Mouse (Mus musculus): ENCODE data around the gene Mapk1ip1. TPM values are rescaled to one million over a fixed set of nuclear protein-coding genes. Genes with fewer than 3 reads are reported as not detected.

Gene Mapk1ip1
- total and polyA plus RNA-seq, 2 experiments from 2014 or later: 34.1 to 35.1 TPM

- no peaks in the 10 kb centered on the region for H3K9me3 ChIP-seq (ENCODE audit: low read length)
- WGBS: 71% methylated on average over 7 of the region's 7 CpGs
- no peak for DNase-seq
- H3K4me1 ChIP-seq (ENCODE audit: insufficient read depth): peaks cover 30% of the 10 kb centered on the region
- H3K9ac ChIP-seq: no peak overlapping the region
- H3K4me3 ChIP-seq (ENCODE audit: low read depth, low read length): peak overlapping the region; percentile 99; the same call in 1 of the 2 replicates
- H3K36me3 ChIP-seq (ENCODE audit: insufficient read depth): peaks cover 28% of the 10 kb centered on the region
- no peak overlapping the region for H3K27ac ChIP-seq (ENCODE audit: low read depth, low read length)
- H3K4me2 ChIP-seq (ENCODE audit: low read depth): peak overlapping the region; percentile 88
- TF ChIP-seq CTCF (IDR thresholded peaks at IDR 0.05; ENCODE audit: low read depth): no peak
- ATAC-seq: no peak
- H3K27me3 ChIP-seq (ENCODE audit: insufficient read depth, low read length): no peaks in the 10 kb centered on the region
Observed at GRCm38 (mm10) chr7:138848028-138848920, 2.2 kb upstream of the Mapk1ip1 start.

- peak overlapping the region; percentile 23; the same call in 1 of the 2 replicates for H3K27ac ChIP-seq (ENCODE audit: low read depth, low read length)
Observed at GRCm38 (mm10) chr7:138847316-138848027, 1.4 kb upstream of the Mapk1ip1 start.

GRCm38 (mm10) chr7:138846502-138846991 lies 474 bp upstream of the Mapk1ip1 start:
- peaks cover 35% of the 10 kb centered on the region for H3K4me1 ChIP-seq (ENCODE audit: insufficient read depth)
- H3K36me3 ChIP-seq (ENCODE audit: insufficient read depth): peaks cover 16% of the 10 kb centered on the region; the same call in 1 of the 2 replicates
- peak overlapping the region; percentile 93 for H3K9ac ChIP-seq
- DNase-seq (no peak), ATAC-seq (peak; percentile 57)
- 1% methylated on average over 41 of the region's 61 CpGs for WGBS
- peak overlapping the region; percentile 99 for H3K4me3 ChIP-seq (ENCODE audit: low read depth, low read length)
- H3K9me3 ChIP-seq (ENCODE audit: low read length): no peaks in the 10 kb centered on the region
- H3K27me3 ChIP-seq (ENCODE audit: insufficient read depth, low read length): no peaks in the 10 kb centered on the region
- H3K27ac ChIP-seq (ENCODE audit: low read depth, low read length): peak overlapping the region; percentile 98
- peak overlapping the region; percentile 88 for H3K4me2 ChIP-seq (ENCODE audit: low read depth)
- TF ChIP-seq CTCF (IDR thresholded peaks at IDR 0.05; ENCODE audit: low read depth): no peak

More at GRCm38 (mm10) chr7:138847316-138848027, 1.4 kb upstream of the Mapk1ip1 start:
- Histone ChIP-seq H3K4me2 (ENCODE audit: low read depth) (peak overlapping the region; percentile 88), H3K4me3 (ENCODE audit: low read depth, low read length) (peak overlapping the region; percentile 99), H3K9ac (peak overlapping the region; percentile 93), H3K36me3 (ENCODE audit: insufficient read depth) (peaks cover 22% of the 10 kb centered on the region; the same call in 1 of the 2 replicates), H3K4me1 (ENCODE audit: insufficient read depth) (peaks cover 34% of the 10 kb centered on the region), H3K27me3 (ENCODE audit: insufficient read depth, low read length) (no peaks in the 10 kb centered on the region), H3K9me3 (ENCODE audit: low read length) (no peaks in the 10 kb centered on the region)
- DNase-seq (no peak), ATAC-seq (no peak)
- 42% methylated on average over 13 of the region's 13 CpGs for WGBS
- no peak for TF ChIP-seq CTCF (IDR thresholded peaks at IDR 0.05; ENCODE audit: low read depth)

- Histone ChIP-seq H3K4me1 (ENCODE audit: insufficient read depth) (peaks cover 39% of the 10 kb centered on the region), H3K4me2 (ENCODE audit: low read depth) (peak overlapping the region; percentile 88), H3K9me3 (ENCODE audit: low read length) (no peaks in the 10 kb centered on the region), H3K27me3 (ENCODE audit: insufficient read depth, low read length) (no peaks in the 10 kb centered on the region), H3K9ac (peak overlapping the region; percentile 93), H3K27ac (ENCODE audit: low read depth, low read length) (peak overlapping the region; percentile 54), H3K36me3 (ENCODE audit: insufficient read depth) (peaks cover 10% of the 10 kb centered on the region; the same call in 1 of the 2 replicates), H3K4me3 (ENCODE audit: low read depth, low read length) (peak overlapping the region; percentile 99)
- DNase-seq: no peak
- WGBS: 40% methylated on average over 8 of the region's 8 CpGs
- TF ChIP-seq CTCF (IDR thresholded peaks at IDR 0.05; ENCODE audit: low read depth): no peak
- no peak for ATAC-seq
Observed at GRCm38 (mm10) chr7:138845111-138845510, 962 bp downstream of the Mapk1ip1 start.

- peaks cover 37% of the 10 kb centered on the region for H3K4me1 ChIP-seq (ENCODE audit: insufficient read depth)
- ATAC-seq: no peak
- H3K4me2 ChIP-seq (ENCODE audit: low read depth): peak overlapping the region; percentile 88
Observed at GRCm38 (mm10) chr7:138843421-138843820, 2.7 kb downstream of the Mapk1ip1 start.

DNA sequence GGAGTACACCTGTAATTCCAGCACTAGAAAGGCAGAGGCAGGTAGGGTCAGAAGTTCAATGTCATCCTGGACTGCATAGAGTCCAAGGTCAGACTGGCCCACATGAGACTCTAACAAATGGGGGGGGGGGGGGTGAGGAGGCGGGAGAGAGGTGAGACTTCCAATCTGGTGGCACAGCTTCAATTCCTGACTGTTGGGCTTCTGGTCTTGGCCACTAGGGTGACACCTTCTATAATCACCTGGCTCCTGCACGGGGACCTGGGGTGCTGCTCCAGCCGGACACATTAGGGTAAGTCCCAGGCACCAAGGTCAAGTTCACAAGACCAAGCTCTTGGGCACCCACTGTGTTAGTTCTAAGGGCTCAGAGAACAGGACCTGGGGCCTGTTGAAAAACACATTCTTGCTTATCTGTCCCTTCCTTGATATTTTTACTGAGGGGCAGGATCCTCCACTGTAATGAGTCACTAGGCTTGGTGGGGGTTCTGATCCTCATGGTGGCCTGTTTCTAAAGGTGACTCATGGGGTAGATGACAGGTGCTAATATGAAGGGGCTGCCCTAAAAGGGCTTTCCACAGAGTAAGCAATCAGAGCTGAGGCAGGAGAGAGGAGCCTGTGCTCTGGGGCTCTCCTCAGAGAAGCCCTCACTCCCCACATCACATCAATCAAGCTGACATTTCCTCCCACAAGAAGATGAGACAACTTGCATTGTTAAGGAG lies 4.5 kb downstream of the Mapk1ip1 start:
- Histone ChIP-seq H3K27me3 (ENCODE audit: insufficient read depth, low read length) (no peaks in the 10 kb centered on the region), H3K4me1 (ENCODE audit: insufficient read depth) (peaks cover 29% of the 10 kb centered on the region), H3K9ac (no peak overlapping the region), H3K4me2 (ENCODE audit: low read depth) (no peak overlapping the region), H3K4me3 (ENCODE audit: low read depth, low read length) (no peak overlapping the region), H3K36me3 (ENCODE audit: insufficient read depth) (peaks cover 1% of the 10 kb centered on the region; the same call in 1 of the 2 replicates), H3K9me3 (ENCODE audit: low read length) (no peaks in the 10 kb centered on the region), H3K27ac (ENCODE audit: low read depth, low read length) (peak overlapping the region; percentile 66)
- WGBS: 78% methylated on average over 3 of the region's 3 CpGs
- TF ChIP-seq CTCF (IDR thresholded peaks at IDR 0.05; ENCODE audit: low read depth): 0 out of 2 replicates have a peak, but pooled peaks have one; percentile 6
- no peak for DNase-seq
- peak; percentile 12; the same call in 1 of the 2 replicates for ATAC-seq

More at GRCm38 (mm10) chr7:138843421-138843820, 2.7 kb downstream of the Mapk1ip1 start:
- H3K36me3 ChIP-seq (ENCODE audit: insufficient read depth): 0 out of 2 replicates have a peak, but pooled peaks cover 2% of the 10 kb centered on the region
- H3K9me3 ChIP-seq (ENCODE audit: low read length): no peaks in the 10 kb centered on the region
- no peaks in the 10 kb centered on the region for H3K27me3 ChIP-seq (ENCODE audit: insufficient read depth, low read length)
- no peak for TF ChIP-seq CTCF (IDR thresholded peaks at IDR 0.05; ENCODE audit: low read depth)
- H3K27ac ChIP-seq (ENCODE audit: low read depth, low read length): no peak overlapping the region
- H3K4me3 ChIP-seq (ENCODE audit: low read depth, low read length): no peak overlapping the region
- no peak for DNase-seq
- H3K9ac ChIP-seq: 0 out of 2 replicates have a peak overlapping the region, but pooled peaks have one; percentile 10
- WGBS: 88% methylated on average over 4 of the region's 4 CpGs

Data from forebrain, postnatal 0 days (tissue).